Mouse (Mus musculus) spleen, postnatal 14 days (tissue): ENCODE measurements around the gene Dag1.
A peak's percentile ranks its signal among the peaks of the same experiment; 100 is the strongest.
"Not testable (repeated sequence)": the region's sequence is repeated elsewhere in the genome, so short reads cannot be mapped to it uniquely, and the experiment has no call there.

Source experiments
- DNase-seq, 2 experiments: peaks; one replicate each; pipeline ENCODE4 v3.0.0; 2021 to 2022; ENCODE audit warnings: low spot score in 2 of 2

The Dag1 gene

GRCm38 (mm10) chr9:108274476-108275330, 10.9 kb upstream of the Dag1 start:
- no peak for DNase-seq

GRCm38 (mm10) chr9:108273485-108273884, 9.7 kb upstream of the Dag1 start:
- DNase-seq = no peak

DNA sequence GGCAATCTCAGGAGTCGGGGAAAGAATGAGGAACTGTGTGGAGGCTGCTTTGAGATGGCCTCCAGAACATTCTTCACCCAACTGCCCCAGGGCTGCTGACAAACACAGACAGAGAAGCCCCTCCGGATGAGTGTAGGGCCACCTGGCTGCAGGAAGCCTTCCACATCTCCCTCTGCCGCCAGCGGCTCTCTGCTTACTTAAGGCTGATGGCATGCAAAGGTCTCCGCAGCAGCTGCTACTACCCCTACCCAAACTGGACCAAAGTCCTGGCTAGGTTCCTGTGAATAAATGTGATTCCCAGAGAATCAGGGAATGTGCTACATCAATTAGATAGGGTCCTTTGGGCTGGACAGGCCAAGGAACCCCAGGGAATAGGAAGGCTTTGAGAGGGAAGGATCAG, 8.9 kb upstream of the Dag1 start:
- DNase-seq = no peak

GRCm38 (mm10) chr9:108271941-108272340, 8.2 kb upstream of the Dag1 start:
- no peak for DNase-seq

DNA sequence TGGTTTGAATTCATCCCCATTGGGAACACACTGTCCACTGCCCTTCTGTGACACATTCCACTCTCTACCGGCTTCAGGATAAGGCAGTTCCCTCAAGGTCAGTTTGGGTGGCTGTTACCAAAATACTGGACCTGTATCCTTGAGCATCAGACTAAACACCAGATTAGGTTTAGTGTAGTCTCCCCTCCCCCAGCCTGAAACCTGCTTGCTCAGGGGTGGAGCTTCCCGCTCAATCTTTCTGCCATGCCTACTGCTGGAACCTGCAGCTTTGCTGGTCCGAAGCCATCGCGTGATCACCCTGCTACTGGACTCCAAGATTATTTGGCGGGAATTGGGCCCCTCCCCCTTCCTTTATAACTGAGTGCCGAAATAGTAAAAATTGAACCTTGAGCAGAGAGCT, 4.9 kb upstream of the Dag1 start:
- not testable (repeated sequence) for DNase-seq

DNA sequence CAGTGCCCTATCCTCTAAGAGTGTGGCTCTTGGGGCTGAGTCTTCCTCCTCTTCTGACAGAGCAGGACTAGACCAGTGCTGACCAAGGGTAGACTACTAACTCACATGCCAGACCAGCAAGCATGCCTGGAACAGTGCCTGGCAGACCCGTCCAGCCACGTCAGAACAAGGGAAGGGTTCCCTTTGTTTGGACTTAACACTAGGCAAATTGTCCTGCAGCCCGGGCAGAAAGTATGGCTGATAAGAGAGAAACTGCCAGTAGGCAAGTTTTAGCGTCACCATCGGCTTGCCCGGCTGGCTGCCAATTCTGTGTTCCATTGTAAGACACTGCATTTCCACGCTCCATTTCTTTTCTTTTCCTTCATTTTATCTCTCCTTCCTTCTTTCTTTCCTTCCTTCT, 3.9 kb upstream of the Dag1 start:
- DNase-seq = no peak

- no peak for DNase-seq
Measured at GRCm38 (mm10) chr9:108266261-108266935, 2.6 kb upstream of the Dag1 start.

GRCm38 (mm10) chr9:108264191-108264921, 598 bp upstream of the Dag1 start:
- DNase-seq = peak in 1 of 2 experiments; percentile 2

DNA sequence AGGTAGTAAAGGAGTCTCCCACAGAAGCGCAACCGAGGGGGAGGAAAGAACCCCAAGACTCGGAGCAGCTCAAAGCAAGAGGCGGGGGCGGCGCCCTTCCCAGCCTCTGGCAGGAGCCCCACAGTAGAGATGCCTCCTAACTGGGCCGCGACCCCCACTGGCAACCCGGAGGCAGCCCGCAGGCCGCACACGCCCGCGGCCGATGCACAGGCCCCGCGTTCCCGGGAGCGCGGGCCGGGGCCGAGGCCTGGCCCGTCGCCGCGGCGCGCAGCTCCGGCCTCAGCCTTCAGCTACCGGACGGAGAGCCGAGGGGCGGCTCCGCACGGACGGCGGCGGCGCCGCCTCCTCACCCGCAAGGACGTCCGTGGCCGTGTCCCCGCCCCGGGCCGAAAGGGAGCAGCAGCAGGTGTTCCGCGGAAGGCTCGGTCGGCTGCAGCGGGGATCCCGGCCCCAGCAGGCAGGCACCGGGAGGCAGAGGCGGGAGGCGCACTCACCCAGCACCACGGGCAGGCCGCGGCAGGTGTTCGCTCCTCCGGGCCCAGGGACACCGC, 552 bp downstream of the Dag1 start:
- DNase-seq = no peak

- DNase-seq = no peak
Measured at GRCm38 (mm10) chr9:108262494-108263049, 1.2 kb downstream of the Dag1 start.

- no peak for DNase-seq
Measured at GRCm38 (mm10) chr9:108261865-108262264, 1.9 kb downstream of the Dag1 start.

DNA sequence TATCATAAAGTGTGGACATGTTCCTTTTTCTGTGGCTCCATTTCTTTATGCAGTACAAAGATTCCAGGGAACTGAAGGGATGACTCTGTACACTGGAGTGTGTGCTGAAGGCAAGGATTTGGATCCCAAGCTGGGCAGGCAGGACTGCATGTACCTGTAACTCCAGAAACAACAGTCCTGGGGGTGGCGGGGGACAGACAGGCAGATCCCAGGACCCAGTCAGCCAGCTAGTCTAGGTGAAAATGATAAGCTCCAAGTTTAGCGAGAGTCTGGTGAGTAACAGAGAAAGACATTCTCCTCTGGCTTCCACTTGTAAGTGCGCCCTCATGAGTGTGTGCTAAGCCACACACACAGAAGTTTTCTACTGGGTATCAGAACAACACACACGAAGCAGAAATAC, 3.2 kb downstream of the Dag1 start:
- DNase-seq = no peak

DNA sequence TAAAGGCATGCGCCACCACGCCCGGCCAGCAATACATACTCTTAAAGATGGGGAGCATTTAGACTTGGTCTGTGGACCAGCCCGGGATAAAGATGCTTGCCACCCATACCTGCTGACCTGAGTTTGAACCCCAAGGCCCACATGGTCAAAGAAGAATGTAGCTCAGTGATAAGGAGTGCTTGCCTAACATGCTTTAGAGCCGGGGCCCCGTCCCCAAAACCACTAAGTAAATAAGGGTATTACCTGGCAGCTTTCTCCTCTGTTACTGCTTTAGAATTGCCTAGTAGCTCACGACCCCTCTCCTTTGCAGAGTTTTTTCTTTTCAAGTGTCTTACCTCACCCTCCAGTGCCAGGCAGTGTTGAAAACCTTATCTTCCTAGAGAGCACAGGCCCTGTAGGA, 11.0 kb downstream of the Dag1 start:
- no peak for DNase-seq

GRCm38 (mm10) chr9:108251877-108252276, 11.9 kb downstream of the Dag1 start:
- no peak for DNase-seq

DNA sequence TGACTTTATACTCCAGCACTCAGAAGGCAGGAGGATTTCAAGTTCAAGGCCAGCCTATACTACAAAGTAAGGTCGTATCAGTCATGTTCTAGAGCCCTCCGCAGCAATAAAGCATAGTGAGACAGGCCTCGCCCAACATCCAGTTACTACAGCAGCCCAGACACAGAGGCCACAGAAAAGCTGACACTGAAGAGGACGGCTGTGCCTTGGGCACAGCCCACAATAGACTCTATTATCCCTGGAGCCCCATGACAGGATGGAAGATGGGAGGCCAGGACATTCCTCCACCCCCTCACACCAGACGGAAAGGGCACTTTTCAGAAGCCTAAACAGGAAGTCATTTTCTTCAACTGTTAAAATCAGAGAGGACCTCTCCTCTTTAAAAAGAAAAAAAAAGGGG, 14.8 kb downstream of the Dag1 start:
- no peak for DNase-seq

DNA sequence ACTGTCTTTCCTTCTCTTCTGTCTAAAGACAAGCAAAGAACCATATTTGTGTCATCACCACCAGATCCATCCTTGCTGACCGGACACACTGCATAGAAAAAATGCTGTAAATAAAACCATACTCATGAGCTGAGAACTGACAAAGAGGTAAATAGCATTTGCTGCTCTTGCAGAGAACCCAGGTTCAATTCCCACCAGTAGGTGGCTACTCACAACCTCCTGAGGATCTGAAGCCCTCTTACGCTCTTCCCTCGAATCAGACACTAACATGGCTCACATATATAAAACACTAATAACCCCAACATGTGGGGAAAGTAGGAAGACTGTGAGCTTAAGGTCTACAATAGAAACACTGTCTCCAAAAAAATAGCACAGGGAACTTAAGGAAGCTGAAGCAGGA, 18.8 kb downstream of the Dag1 start:
- peak in 1 of 2 experiments; percentile 6 for DNase-seq

DNA sequence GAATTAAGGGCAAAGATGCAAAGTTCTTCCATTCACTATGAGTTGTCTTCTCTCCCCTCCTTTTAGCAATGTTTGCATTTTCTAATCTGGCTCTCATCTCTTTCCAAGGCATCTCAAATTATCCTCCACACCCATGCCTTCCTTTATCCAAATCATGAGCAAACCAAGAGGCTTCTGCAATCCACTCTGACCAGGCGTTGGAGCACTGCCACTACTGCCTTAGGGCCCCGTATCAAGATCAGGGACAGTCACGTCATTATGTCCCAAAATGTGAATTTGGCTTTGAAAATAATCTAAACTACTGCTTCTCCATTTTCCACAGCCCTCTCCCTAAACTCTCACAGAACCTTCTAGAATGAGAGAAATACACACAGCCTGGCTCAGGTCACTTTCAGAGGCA, 19.2 kb downstream of the Dag1 start:
- no peak for DNase-seq

DNA sequence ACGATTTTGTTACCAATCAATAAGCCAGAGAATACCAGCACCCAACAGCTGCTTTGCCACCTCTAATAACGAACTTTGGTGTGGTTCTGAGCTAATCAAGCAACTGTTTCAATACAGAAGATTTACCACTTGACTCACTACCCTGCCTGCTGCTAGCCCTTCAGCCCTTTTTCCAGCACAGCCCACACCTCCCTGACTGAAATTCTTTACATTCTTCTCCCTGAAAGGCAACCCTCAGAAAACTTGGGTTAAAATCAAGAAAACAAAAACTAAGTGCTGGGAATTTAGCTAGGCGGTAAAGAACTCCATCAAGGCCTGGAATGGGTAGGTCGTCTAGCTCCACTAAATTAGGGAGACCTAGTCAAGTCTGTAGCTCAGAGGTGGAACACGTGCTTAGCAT, 23.8 kb downstream of the Dag1 start:
- no peak for DNase-seq

DNA sequence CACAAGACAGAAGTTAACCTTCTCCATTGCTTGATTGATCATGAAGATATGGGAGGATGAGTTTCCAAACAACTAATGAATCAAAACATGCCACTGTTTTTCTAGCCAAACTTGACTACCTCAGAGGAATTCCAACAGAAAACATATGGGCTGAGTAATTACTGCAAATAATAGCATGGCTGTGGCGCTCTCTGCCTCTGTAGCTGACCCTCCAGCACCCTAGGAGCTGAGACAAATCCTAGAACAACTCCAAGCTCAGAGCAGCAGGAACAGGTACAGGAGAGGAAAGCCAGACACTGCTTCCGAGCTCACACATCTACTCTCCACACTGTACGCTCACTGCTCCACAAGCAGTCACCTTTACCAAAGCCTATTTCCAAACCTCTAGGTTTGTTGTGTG, 24.9 kb downstream of the Dag1 start:
- no peak for DNase-seq

DNA sequence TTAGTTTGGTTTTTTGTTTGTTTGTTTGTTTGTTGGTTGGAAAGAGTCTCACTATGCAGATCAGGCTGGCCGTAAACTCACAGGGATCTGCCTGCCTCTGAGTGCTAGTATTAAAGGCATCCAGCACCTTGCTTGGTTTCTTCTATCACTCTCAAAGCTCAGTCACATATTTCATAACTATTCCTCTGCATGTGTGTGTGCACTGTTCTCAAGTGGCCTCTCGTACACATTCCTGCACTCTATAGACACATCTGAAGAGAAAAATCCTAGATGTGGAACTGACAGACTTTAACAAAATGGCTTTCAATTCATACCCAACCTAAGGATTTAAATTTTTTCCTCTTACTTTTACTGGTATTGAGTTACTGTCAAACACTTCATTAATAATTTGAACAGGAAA, 25.4 kb downstream of the Dag1 start:
- DNase-seq = no peak

- DNase-seq = no peak
Measured at GRCm38 (mm10) chr9:108234682-108235081, 29.1 kb downstream of the Dag1 start.

DNA sequence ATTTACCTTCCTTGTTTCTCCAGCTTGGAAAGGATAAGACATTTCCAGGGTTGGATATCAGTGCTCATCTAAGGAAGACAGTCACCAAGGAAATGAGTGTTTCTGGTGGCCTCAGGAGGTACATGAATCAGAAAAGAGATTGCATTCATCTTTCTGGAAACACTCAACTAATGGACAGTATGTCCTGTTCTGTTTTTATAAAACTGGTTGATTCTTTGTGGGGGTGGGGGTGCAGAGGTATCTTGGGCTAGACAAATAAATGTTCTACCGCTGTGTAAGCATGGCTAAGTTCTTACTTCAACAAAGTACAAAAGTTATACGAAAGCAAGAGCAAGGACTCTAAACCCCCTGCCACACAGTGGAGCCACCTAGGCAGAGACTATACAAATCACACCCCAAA, 30.9 kb downstream of the Dag1 start:
- no peak for DNase-seq
